24 mouse cellular contexts compared by ENCODE assay signal in the genomic region with DNA sequence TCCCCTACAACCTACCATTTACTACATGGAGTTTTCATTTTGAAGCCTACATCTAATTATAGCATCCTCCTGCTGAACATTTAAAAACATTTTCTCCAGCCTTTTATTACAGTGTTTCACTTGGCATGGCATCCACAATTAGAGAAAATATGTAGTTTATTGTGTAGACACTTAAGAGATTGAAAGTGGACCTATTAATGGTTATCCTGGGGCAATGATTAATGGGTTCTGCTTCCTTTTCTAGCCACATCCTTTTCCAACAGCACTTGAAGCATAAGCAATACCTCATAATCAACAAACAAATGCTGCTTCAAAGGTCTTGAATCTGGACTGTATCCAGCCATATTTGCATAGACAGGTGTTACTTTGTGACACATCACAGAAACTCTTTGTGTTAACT.
"Had no signal": no experiment of that assay in that cellular context is flagged by ENCODE, and none has a peak within 500 bp of the region (broad histone marks: within the 10 kb centered on the region; RNA-seq: fewer than 3 reads in every experiment).

No protein-coding gene starts in this region.

- H3K4me3 ChIP-seq: limb, embryonic 12.5 days; limb, embryonic 15.5 days; midbrain, embryonic 10.5 days; midbrain, embryonic 13.5 days; myocyte; neural tube, embryonic 13.5 days had no signal

- H3K27me3 ChIP-seq: limb, embryonic 12.5 days; limb, embryonic 15.5 days; midbrain, embryonic 13.5 days; neural tube, embryonic 13.5 days had no signal

- H3K4me1 ChIP-seq: limb, embryonic 12.5 days; limb, embryonic 15.5 days; midbrain, embryonic 10.5 days; midbrain, embryonic 13.5 days; neural tube, embryonic 13.5 days had no signal

- H3K9me3 ChIP-seq: limb, embryonic 12.5 days; limb, embryonic 15.5 days; midbrain, embryonic 10.5 days; midbrain, embryonic 13.5 days; neural tube, embryonic 13.5 days had no signal

- H3K36me3 ChIP-seq: limb, embryonic 12.5 days; limb, embryonic 15.5 days; midbrain, embryonic 10.5 days; midbrain, embryonic 13.5 days; neural tube, embryonic 13.5 days had no signal

- H3K4me2 ChIP-seq: limb, embryonic 12.5 days; limb, embryonic 15.5 days; liver, embryonic 11.5 days; lung, embryonic 14.5 days; midbrain, embryonic 13.5 days; neural tube, embryonic 13.5 days had no signal

- DNase-seq: kidney, adult 2 months; kidney, postnatal 25 days; layer of hippocampus, postnatal 36 days; left cerebral cortex, postnatal 4 days; liver, postnatal 0 days; lung, embryonic 14.5 days; right cerebral cortex, adult 18-20 months; right cerebral cortex, postnatal 14 days; right cerebral cortex, postnatal 4 days; thymus, adult 2 months; thymus, postnatal 14 days; thymus, postnatal 4 days had no signal

- H3K9ac ChIP-seq: limb, embryonic 12.5 days; limb, embryonic 15.5 days; liver, embryonic 14.5 days; liver, postnatal 0 days; lung, embryonic 14.5 days; midbrain, embryonic 13.5 days; neural tube, embryonic 13.5 days had no signal

- H3K27ac ChIP-seq: limb, embryonic 12.5 days; limb, embryonic 15.5 days; liver, embryonic 14.5 days; macrophage; midbrain, embryonic 10.5 days; midbrain, embryonic 13.5 days; neural tube, embryonic 13.5 days; stomach, postnatal 0 days had no signal

- ATAC-seq: liver, postnatal 0 days; lung, postnatal 0 days; midbrain, embryonic 13.5 days; midbrain, embryonic 16.5 days had no signal
